Comparison of ENCODE assay signal across 27 mouse cellular contexts in genomic region chr11:33240295-33240694, GRCm38 (mm10). TPM values are rescaled to one million over a fixed set of nuclear protein-coding genes. Genes with fewer than 3 reads are reported as not detected.
"Had no signal": no experiment of that assay in that cellular context is flagged by ENCODE, and none has a peak within 500 bp of the region (broad histone marks: within the 10 kb centered on the region; RNA-seq: fewer than 3 reads in every experiment).

No protein-coding gene starts in this region.

- H3K4me2 ChIP-seq: heart, embryonic 11.5 days; heart, embryonic 13.5 days; heart, embryonic 15.5 days; hindbrain, embryonic 14.5 days; kidney, embryonic 15.5 days; limb, embryonic 12.5 days had no signal

- H3K27ac ChIP-seq: heart, embryonic 13.5 days; heart, embryonic 15.5 days; hindbrain, embryonic 14.5 days; hindbrain, postnatal 0 days; kidney, embryonic 15.5 days; kidney, postnatal 0 days; layer of hippocampus, adult 2 months; left cerebral cortex, adult 2 months; limb, embryonic 10.5 days; limb, embryonic 12.5 days had no signal

- H3K36me3 ChIP-seq: heart, embryonic 13.5 days; heart, embryonic 15.5 days; kidney, embryonic 15.5 days; limb, embryonic 10.5 days; limb, embryonic 12.5 days had no signal

- ATAC-seq: forebrain, postnatal 0 days; hindbrain, postnatal 0 days; intestine, embryonic 16.5 days had no signal

- H3K4me3 ChIP-seq: heart, embryonic 13.5 days; heart, embryonic 15.5 days; kidney, embryonic 15.5 days; layer of hippocampus, adult 2 months; left cerebral cortex, adult 2 months; limb, embryonic 10.5 days; limb, embryonic 12.5 days had no signal

- DNase-seq: forebrain, postnatal 0 days; gastrocnemius, postnatal 14 days; gastrocnemius, postnatal 36 days; heart, adult 18-20 months; heart, postnatal 14 days; heart, postnatal 36 days; kidney, adult 11 months; kidney, adult 2 months; kidney, adult 9 months; kidney, postnatal 14 days; kidney, postnatal 4 days; liver had no signal

- H3K4me1 ChIP-seq: heart, embryonic 13.5 days; heart, embryonic 15.5 days; kidney, embryonic 15.5 days had no signal

- H3K9ac ChIP-seq: forebrain, postnatal 0 days; heart, embryonic 13.5 days; heart, embryonic 15.5 days; hindbrain, embryonic 14.5 days; kidney, embryonic 15.5 days; limb, embryonic 12.5 days had no signal

- H3K27me3 ChIP-seq: heart, embryonic 13.5 days; heart, embryonic 15.5 days; kidney, embryonic 15.5 days; limb, embryonic 12.5 days had no signal

- H3K9me3 ChIP-seq: heart, embryonic 13.5 days; heart, embryonic 15.5 days; kidney, embryonic 15.5 days; limb, embryonic 10.5 days; limb, embryonic 12.5 days had no signal

RNA-seq across cellular contexts. Expression of gene Gm12117, which starts 36.2 kb away (rescaled TPM):
- polyA plus RNA-seq: forebrain, postnatal 0 days; gonadal fat pad, adult 2 months; heart, embryonic 11.5 days; heart, embryonic 13.5 days; heart, embryonic 15.5 days; heart, postnatal 0 days; hindbrain, embryonic 14.5 days; hindbrain, postnatal 0 days; intestine, embryonic 14.5 days; intestine, embryonic 16.5 days; kidney, adult 2 months; kidney, embryonic 15.5 days; kidney, postnatal 0 days; limb, embryonic 10.5 days had no signal

RNA-seq across cellular contexts. Expression of gene Tlx3, which starts 36.9 kb away (rescaled TPM):
- polyA plus RNA-seq: forebrain, postnatal 0 days; gonadal fat pad, adult 2 months; heart, embryonic 11.5 days; heart, embryonic 13.5 days; heart, postnatal 0 days; intestine, embryonic 16.5 days; kidney, adult 2 months; kidney, postnatal 0 days; limb, embryonic 10.5 days had no signal
